Mouse (Mus musculus) intestine, postnatal 0 days (tissue): ENCODE results near the gene Aim2. TPM values are rescaled to one million over a fixed set of nuclear protein-coding genes. Genes with fewer than 3 reads are reported as not detected.

Experiments
- ATAC-seq: fragments of 200-750 bp; cut with Nextera tagmentation; 2 replicates; pipeline ENCODE4 v1.8.0; 2017; ENCODE audit warnings: mild to moderate bottlenecking, moderate TSS enrichment, moderate library complexity
- H3K27ac ChIP-seq: fragments of 300-500 bp; sonication (generic); 2 replicates; pipeline ENCODE4 v1.5.1; 2014; ENCODE audit warnings: mild to moderate bottlenecking, low read depth, low read length, moderate library complexity
- H3K27me3 ChIP-seq: fragments of 300-500 bp; sonication (generic); replicated peaks from 2 replicates; pipeline ENCODE4 v1.6.1; 2014; ENCODE audit warnings: low read length, mixed read lengths; ENCODE audit not compliant: control insufficient read depth, insufficient read depth
- H3K36me3 ChIP-seq: fragments of 300-500 bp; sonication (generic); 2 replicates; pipeline ENCODE4 v1.6.1; 2014; ENCODE audit warnings: mild to moderate bottlenecking, moderate library complexity; ENCODE audit not compliant: control insufficient read depth, insufficient read depth
- H3K4me1 ChIP-seq: fragments of 300-500 bp; sonication (generic); replicated peaks from 2 replicates; pipeline ENCODE4 v1.6.1; 2014; ENCODE audit warnings: antibody characterized with exemption, low read length, mixed read lengths; ENCODE audit not compliant: control insufficient read depth, insufficient read depth
- H3K4me2 ChIP-seq: fragments of 300-500 bp; sonication (generic); replicated peaks from 2 replicates; pipeline ENCODE4 v1.6.1; 2014; ENCODE audit warnings: low read depth, mild to moderate bottlenecking, moderate library complexity
- H3K4me3 ChIP-seq: fragments of 300-500 bp; sonication (generic); 2 replicates; pipeline ENCODE4 v1.5.1; 2014; ENCODE audit warnings: low read depth, low read length
- H3K9ac ChIP-seq: fragments of 300-500 bp; sonication (generic); 2 replicates; pipeline ENCODE4 v1.6.1; 2014; ENCODE audit warnings: mild to moderate bottlenecking, low read depth, low read length
- H3K9me3 ChIP-seq: fragments of 300-500 bp; sonication (generic); 2 replicates; pipeline ENCODE4 v1.6.1; 2016; ENCODE audit warnings: mixed run types; ENCODE audit not compliant: control insufficient read depth
- CTCF ChIP-seq: sonication (generic); IDR thresholded peaks from 2 replicates; pipeline ENCODE4 v1.5.1; 2016; ENCODE audit warnings: low read depth, mild to moderate bottlenecking, control low read depth, antibody characterized with exemption, moderate library complexity
- WGBS: fragments of 180-500 bp; shearing (Covaris S2); extraction: QIAGEN DNeasy Blood & Tissue Kit; methylation state at CpG from one replicate; pipeline ENCODE4 v1.1.7; 2014; 5-methylcytosine and 5-hydroxymethylcytosine counted together
- polyA plus RNA-seq: library from polyadenylated mRNA; unstranded; fragments of >200 nt; fragmentation: Nextera tagmentation; extraction: Ambion mirVana; gene quantifications from 2 replicates; pipeline ENCODE4 v1.2.1, GENCODE M21; 2015

Gene Aim2
- polyA plus RNA-seq, 1 experiment from 2014 or later, result 3.1 TPM

- no peak overlapping the region for H3K4me3 ChIP-seq
- H3K9me3 ChIP-seq, result no peaks in the 10 kb centered on the region
- H3K4me1 ChIP-seq, result no peaks in the 10 kb centered on the region
- TF ChIP-seq CTCF, result no peak
- no peak overlapping the region for H3K27ac ChIP-seq
- 86% methylated on average over 4 of the region's 4 CpGs for WGBS
- H3K36me3 ChIP-seq, result no peaks in the 10 kb centered on the region
- ATAC-seq, result no peak
- H3K9ac ChIP-seq, result no peak overlapping the region
- H3K4me2 ChIP-seq, result no peak overlapping the region
- H3K27me3 ChIP-seq, result peaks cover 21% of the 10 kb centered on the region
These were observed 13.6 kb downstream of the Aim2 start for GRCm38 (mm10) chr1:173364125-173364800.

GRCm38 (mm10) chr1:173365970-173366409 lies 15.3 kb downstream of the Aim2 start:
- no peak for ATAC-seq
- Histone ChIP-seq H3K4me1 (no peaks in the 10 kb centered on the region), H3K4me2 (0 out of 2 replicates have a peak overlapping the region, but pooled peaks have one; percentile 65), H3K9ac (no peak overlapping the region), H3K27ac (no peak overlapping the region), H3K27me3 (peaks cover 21% of the 10 kb centered on the region), H3K36me3 (no peaks in the 10 kb centered on the region), H3K4me3 (no peak overlapping the region), H3K9me3 (no peaks in the 10 kb centered on the region)
- WGBS, result 3% methylated on average over 13 of the region's 13 CpGs
- no peak for TF ChIP-seq CTCF

DNA sequence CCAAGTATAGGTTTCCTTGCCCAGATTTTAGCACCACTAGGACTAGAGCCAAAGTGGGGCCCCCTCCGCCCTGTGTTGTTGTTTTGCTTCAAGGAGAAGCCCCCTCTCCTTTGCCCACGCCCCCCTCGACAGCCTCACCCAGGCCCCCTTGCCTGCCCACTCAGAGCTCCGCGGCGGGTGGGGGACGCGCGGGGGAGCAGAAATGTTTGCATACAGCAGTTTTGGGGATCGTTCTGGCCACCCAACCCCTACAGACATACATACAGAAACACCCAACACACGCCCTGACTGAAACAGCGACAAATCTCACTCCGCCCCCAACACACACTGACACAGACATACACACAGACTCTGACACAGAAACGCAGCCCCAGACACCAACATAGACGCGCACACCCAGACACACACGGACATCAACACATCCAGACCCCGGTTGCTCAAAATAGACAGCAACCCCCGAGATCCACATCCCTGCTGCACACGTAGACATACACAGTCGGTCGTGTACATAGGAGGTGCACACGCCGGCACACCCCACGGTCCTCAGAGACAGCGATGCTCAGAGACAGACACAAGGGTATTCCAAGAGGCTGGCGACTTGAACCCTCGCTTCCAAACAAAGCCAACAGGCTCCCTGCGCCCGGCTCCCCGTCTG lies 16.1 kb downstream of the Aim2 start:
- under 1% methylated on average over 31 of the region's 31 CpGs for WGBS
- ATAC-seq, result no peak
- no peaks in the 10 kb centered on the region for H3K9me3 ChIP-seq
- H3K27ac ChIP-seq, result no peak overlapping the region
- no peak for TF ChIP-seq CTCF
- H3K4me1 ChIP-seq, result no peaks in the 10 kb centered on the region
- H3K27me3 ChIP-seq, result peaks cover 21% of the 10 kb centered on the region
- H3K36me3 ChIP-seq, result no peaks in the 10 kb centered on the region
- H3K4me3 ChIP-seq, result peak overlapping the region; percentile 37
- peak overlapping the region; percentile 65 for H3K4me2 ChIP-seq
- H3K9ac ChIP-seq, result peak overlapping the region; percentile 40; the same call in 1 of the 2 replicates

- 0 out of 2 replicates have a peak, but pooled peaks have one; percentile 31 for ATAC-seq
- no peaks in the 10 kb centered on the region for H3K36me3 ChIP-seq
- peak within 1 kb of the TSS; percentile 40; the same call in 1 of the 2 replicates for H3K9ac ChIP-seq
- WGBS, result under 1% methylated on average over 39 of the region's 46 CpGs
- H3K9me3 ChIP-seq, result no peaks in the 10 kb centered on the region
- H3K4me3 ChIP-seq, result peak within 1 kb of the TSS; percentile 37
- peak within 1 kb of the TSS; percentile 65 for H3K4me2 ChIP-seq
- H3K4me1 ChIP-seq, result no peaks in the 10 kb centered on the region
- H3K27ac ChIP-seq, result no peak within 1 kb of the TSS
- H3K27me3 ChIP-seq, result peaks cover 21% of the 10 kb centered on the region
- TF ChIP-seq CTCF, result no peak
These were observed 16.8 kb downstream of the Aim2 start, which contains the start of gene Cadm3 for GRCm38 (mm10) chr1:173367356-173368046. Gene Cadm3, minus strand, starts transcription at chr1:173367695.

DNA sequence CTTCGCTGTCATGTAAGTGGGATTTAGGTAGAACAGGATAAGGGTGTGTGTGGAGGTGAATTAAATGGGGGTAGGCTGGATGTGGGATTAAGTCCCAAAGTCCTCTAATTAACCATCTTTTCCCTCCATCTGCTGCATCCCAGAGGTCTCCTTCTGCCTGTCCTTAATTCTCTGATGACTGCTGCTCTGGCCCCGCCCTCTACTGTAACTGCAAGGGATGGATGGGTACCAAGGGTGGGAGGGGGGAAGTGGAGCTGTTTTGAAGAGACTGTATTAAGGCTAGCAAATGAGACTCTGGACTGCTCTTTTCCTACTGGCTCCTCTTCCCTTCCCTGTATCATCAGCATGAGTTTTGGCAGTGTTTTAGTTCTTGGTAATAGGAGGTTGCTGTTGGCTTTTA lies 18.9 kb downstream of the Aim2 start:
- H3K36me3 ChIP-seq, result no peaks in the 10 kb centered on the region
- H3K9ac ChIP-seq, result no peak overlapping the region
- no peak overlapping the region for H3K4me2 ChIP-seq
- ATAC-seq, result no peak
- WGBS, result 63% methylated on average over 2 of the region's 2 CpGs
- no peaks in the 10 kb centered on the region for H3K9me3 ChIP-seq
- H3K27me3 ChIP-seq, result peaks cover 21% of the 10 kb centered on the region
- no peak overlapping the region for H3K4me3 ChIP-seq
- TF ChIP-seq CTCF, result no peak
- no peaks in the 10 kb centered on the region for H3K4me1 ChIP-seq
- H3K27ac ChIP-seq, result no peak overlapping the region

- no peak for TF ChIP-seq CTCF
- 64% methylated on average over 6 of the region's 6 CpGs for WGBS
- Histone ChIP-seq H3K4me3 (no peak overlapping the region), H3K36me3 (no peaks in the 10 kb centered on the region), H3K4me2 (no peak overlapping the region), H3K27ac (no peak overlapping the region), H3K27me3 (peaks cover 21% of the 10 kb centered on the region), H3K9me3 (no peaks in the 10 kb centered on the region), H3K9ac (no peak overlapping the region), H3K4me1 (no peaks in the 10 kb centered on the region)
- no peak for ATAC-seq
These were observed 19.8 kb downstream of the Aim2 start for GRCm38 (mm10) chr1:173370456-173370855.
